Mouse (Mus musculus) lung, postnatal 0 days (tissue): ENCODE measurements at regions not wholly inside any gene's neighbourhood (a gene's known extent, or its start where the extent isn't known, plus 50 kb on each side); places are given as distances from the start of the nearest gene placed in this dataset.

ENCODE experiments used
- CTCF ChIP-seq: IDR thresholded peaks from 2 replicates; pipeline ENCODE4 v1.5.1; 2016; ENCODE audit warnings: antibody characterized with exemption, mild to moderate bottlenecking
- EP300 ChIP-seq: IDR thresholded peaks from 2 replicates; pipeline ENCODE4 v1.6.1; 2016; ENCODE audit warnings: antibody characterized with exemption, mild to moderate bottlenecking, control low read depth

DNA sequence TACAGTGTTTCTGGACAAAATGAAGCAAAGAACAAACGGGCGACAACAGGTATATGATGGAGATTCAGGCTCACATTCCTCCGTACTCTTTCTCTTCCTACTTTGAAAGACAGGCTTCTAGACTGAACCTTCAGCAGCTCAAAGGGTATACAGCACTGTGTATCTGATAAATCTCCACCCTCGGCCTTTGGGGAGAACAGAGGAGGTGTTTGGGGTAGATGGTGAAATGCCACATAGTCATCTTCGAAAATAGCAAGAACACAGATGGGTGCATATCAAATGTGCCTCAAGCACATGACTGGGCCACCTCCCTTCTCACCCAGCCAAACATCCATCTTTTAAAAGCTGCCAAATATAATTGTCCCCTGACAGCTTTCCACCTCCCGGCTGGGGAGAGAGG lies 184.8 kb upstream of the Ercc4 start:
- no peak for TF ChIP-seq CTCF
- TF ChIP-seq EP300, result no peak
